Mouse (Mus musculus) thymus, adult 2 months (tissue): ENCODE data around the gene Fam208a.

Experiments used
- CTCF ChIP-seq: fragments of 200-500 bp; IDR thresholded peaks from 2 replicates; pipeline ENCODE4 v1.5.1; 2012; ENCODE audit warnings: mild to moderate bottlenecking, control low read depth, low read length, moderate library complexity, borderline replicate concordance; ENCODE audit not compliant: control insufficient read depth, poor library complexity, insufficient read depth; ENCODE audit errors: extremely low read depth
- POLR2A ChIP-seq: fragments of 200-500 bp; IDR thresholded peaks from 2 replicates; pipeline ENCODE4 v1.6.1; 2012; ENCODE audit warnings: mild to moderate bottlenecking, low read length, control low read depth, moderate library complexity; ENCODE audit not compliant: control insufficient read depth, poor library complexity, insufficient read depth; ENCODE audit errors: extremely low read depth

DNA sequence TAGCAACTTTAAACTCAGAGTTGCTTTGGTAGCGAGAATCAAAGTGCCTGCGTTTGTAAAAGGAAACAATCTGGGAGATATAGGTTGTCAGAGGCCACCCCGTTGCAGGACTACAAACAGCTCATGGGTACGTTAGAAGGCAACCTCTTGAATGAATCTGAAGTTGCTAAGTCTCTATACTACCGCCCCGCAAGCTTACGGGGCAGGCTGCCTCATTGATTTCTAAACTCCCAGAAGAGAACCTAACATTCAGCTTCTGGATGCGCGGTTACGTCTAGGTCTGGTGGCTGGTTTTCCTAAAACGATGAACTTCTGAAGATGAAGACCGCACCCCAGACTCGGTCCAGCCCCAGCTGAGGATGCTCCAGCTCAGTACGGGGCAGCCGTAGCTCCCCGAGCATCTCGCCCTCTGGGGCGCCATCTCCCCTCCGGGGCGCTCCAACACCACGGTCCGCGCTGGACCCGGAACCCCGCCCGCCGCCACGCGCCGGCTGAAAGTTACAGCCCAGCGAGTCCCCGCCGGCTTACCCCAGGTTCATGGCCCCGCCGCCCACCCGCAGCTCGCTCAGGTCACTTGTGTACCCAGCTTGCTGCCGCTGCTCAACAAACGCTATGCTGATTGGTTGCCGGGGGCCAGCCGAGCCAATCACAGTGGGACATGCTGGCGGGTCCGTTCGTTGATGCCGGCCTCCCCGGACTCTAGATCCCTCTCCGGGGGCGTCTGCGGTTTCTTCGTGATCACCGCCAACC is 79.4 kb downstream of the Fam208a start, which contains the start of gene Ccdc66:
- TF ChIP-seq CTCF (peak; percentile 34; the same call in 1 of the 2 replicates), POLR2A (peak; percentile 70; the same call in 1 of the 2 replicates)
